Mouse (Mus musculus) cerebellum, adult 2 months (tissue): ENCODE measurements at regions not wholly inside any gene's neighbourhood (a gene's known extent, or its start where the extent isn't known, plus 50 kb on each side); places are given as distances from the start of the nearest gene placed in this dataset.

Experiments used
- DNase-seq, 2 experiments: peaks; one replicate each; pipeline ENCODE4 v3.0.0; 2021
- H3K27ac ChIP-seq: fragments of 200-500 bp; 2 replicates; pipeline ENCODE4 v1.5.1; 2012; ENCODE audit warnings: low read length, control low read depth, inconsistent platforms; ENCODE audit not compliant: insufficient read depth
- H3K27me3 ChIP-seq: fragments of 200-500 bp; 2 replicates; pipeline ENCODE4 v1.6.1; 2012; ENCODE audit warnings: inconsistent platforms, mild to moderate bottlenecking, low read length, moderate library complexity; ENCODE audit not compliant: control insufficient read depth, insufficient read depth
- H3K4me1 ChIP-seq: fragments of 200-500 bp; 2 replicates; pipeline ENCODE4 v1.6.1; 2011; ENCODE audit warnings: low read length; ENCODE audit not compliant: control insufficient read depth, insufficient read depth
- H3K4me3 ChIP-seq: fragments of 200-500 bp; replicated peaks from 2 replicates; pipeline ENCODE3; 2011; ENCODE audit warnings: mild to moderate bottlenecking, low read depth, low read length, control low read depth; ENCODE audit not compliant: insufficient read depth
- CTCF ChIP-seq: fragments of 200-500 bp; IDR thresholded peaks from 2 replicates; pipeline ENCODE4 v1.5.1; 2011; ENCODE audit warnings: low read depth, mild to moderate bottlenecking, control low read depth, low read length, moderate library complexity, borderline replicate concordance; ENCODE audit not compliant: insufficient read depth
- POLR2A ChIP-seq: fragments of 200-500 bp; IDR thresholded peaks from 2 replicates; pipeline ENCODE4 v1.6.1; 2011; ENCODE audit warnings: low read length, control low read depth, borderline replicate concordance; ENCODE audit not compliant: insufficient read depth
- WGBS: fragments of 180-500 bp; shearing (Covaris S2); methylation state at CpG from one replicate; pipeline ENCODE4 v1.1.7; 2018; 5-methylcytosine and 5-hydroxymethylcytosine counted together

GRCm38 (mm10) chr4:82101837-82102236, 603.7 kb downstream of the Nfib start:
- H3K27ac ChIP-seq: no peak overlapping the region
- H3K4me3 ChIP-seq: no peak overlapping the region
- TF ChIP-seq CTCF (no peak), POLR2A (no peak)
- no peaks in the 10 kb centered on the region for H3K4me1 ChIP-seq
- WGBS: 96% methylated on average over 1 of the region's 1 CpGs
- no peaks in the 10 kb centered on the region for H3K27me3 ChIP-seq
- DNase-seq: no peak

- no peak for DNase-seq
- WGBS: 81% methylated on average over 6 of the region's 6 CpGs
- TF ChIP-seq POLR2A: no peak
- TF ChIP-seq CTCF: no peak
These were observed 605.6 kb downstream of the Nfib start for GRCm38 (mm10) chr4:82099970-82100368.

GRCm38 (mm10) chr4:82098986-82099969, 606.3 kb downstream of the Nfib start:
- Histone ChIP-seq H3K4me1 (no peaks in the 10 kb centered on the region), H3K27me3 (no peaks in the 10 kb centered on the region), H3K4me3 (no peak overlapping the region), H3K27ac (no peak overlapping the region)
- 71% methylated on average over 13 of the region's 13 CpGs for WGBS
- TF ChIP-seq POLR2A (no peak), CTCF (no peak)
- DNase-seq: no peak

More at GRCm38 (mm10) chr4:82099970-82100368, 605.6 kb downstream of the Nfib start:
- no peak overlapping the region for H3K27ac ChIP-seq
- no peaks in the 10 kb centered on the region for H3K4me1 ChIP-seq
- no peaks in the 10 kb centered on the region for H3K27me3 ChIP-seq
- no peak overlapping the region for H3K4me3 ChIP-seq

- Histone ChIP-seq H3K4me3 (no peak overlapping the region), H3K4me1 (no peaks in the 10 kb centered on the region), H3K27me3 (no peaks in the 10 kb centered on the region), H3K27ac (no peak overlapping the region)
- no peak for DNase-seq
- 55% methylated on average over 5 of the region's 5 CpGs for WGBS
- TF ChIP-seq POLR2A (no peak), CTCF (no peak)
These were observed 613.0 kb downstream of the Nfib start for GRCm38 (mm10) chr4:82092296-82093230.

- WGBS: 97% methylated on average over 5 of the region's 5 CpGs
- no peak for TF ChIP-seq CTCF
- no peak for TF ChIP-seq POLR2A
- no peak overlapping the region for H3K27ac ChIP-seq
- DNase-seq: no peak
- no peak overlapping the region for H3K4me3 ChIP-seq
- no peaks in the 10 kb centered on the region for H3K4me1 ChIP-seq
- no peaks in the 10 kb centered on the region for H3K27me3 ChIP-seq
These were observed 615.9 kb downstream of the Nfib start for GRCm38 (mm10) chr4:82089657-82090056.

- no peaks in the 10 kb centered on the region for H3K4me1 ChIP-seq
- no peaks in the 10 kb centered on the region for H3K27me3 ChIP-seq
- no peak overlapping the region for H3K4me3 ChIP-seq
- 98% methylated on average over 2 of the region's 2 CpGs for WGBS
- TF ChIP-seq POLR2A: no peak
- TF ChIP-seq CTCF: no peak
- no peak overlapping the region for H3K27ac ChIP-seq
- DNase-seq: no peak
These were observed 622.0 kb downstream of the Nfib start for GRCm38 (mm10) chr4:82083519-82083918.

- no peaks in the 10 kb centered on the region for H3K27me3 ChIP-seq
- TF ChIP-seq CTCF: no peak
- no peak for TF ChIP-seq POLR2A
- H3K4me3 ChIP-seq: no peak overlapping the region
- no peak overlapping the region for H3K27ac ChIP-seq
- DNase-seq: no peak
- 86% methylated on average over 3 of the region's 3 CpGs for WGBS
- H3K4me1 ChIP-seq: no peaks in the 10 kb centered on the region; the same call in 1 of the 2 replicates
These were observed 625.4 kb upstream of the Mpdz start for GRCm38 (mm10) chr4:82068050-82068449.
